Mouse (Mus musculus) stomach, postnatal 0 days (tissue): Measurements from ENCODE around the gene Tm4sf1.

Experiments
- CTCF ChIP-seq: IDR thresholded peaks from 2 replicates; pipeline ENCODE4 v1.5.1; 2016; ENCODE audit warnings: antibody characterized with exemption, low read depth, mild to moderate bottlenecking, moderate library complexity
- EP300 ChIP-seq: optimal IDR thresholded peaks from 2 replicates; pipeline ENCODE3; 2016; ENCODE audit warnings: antibody characterized with exemption

- no peak for TF ChIP-seq CTCF
- no peak for TF ChIP-seq EP300
These were observed 32.8 kb downstream of the Tm4sf1 start for GRCm38 (mm10) chr3:57268994-57269393.
